Mouse (Mus musculus) gastrocnemius, postnatal 4 days (tissue): Measurements from ENCODE around the gene Olfr1113. TPM values are rescaled to one million over a fixed set of nuclear protein-coding genes. Genes with fewer than 3 reads are reported as not detected.
"Not testable (repeated sequence)": the region's sequence is repeated elsewhere in the genome, so short reads cannot be mapped to it uniquely, and the experiment has no call there.

ENCODE experiments used
- DNase-seq, 2 experiments: peaks; one replicate each; pipeline ENCODE4 v3.0.0; 2021 to 2022; ENCODE audit warnings: low spot score in 2 of 2, mixed read lengths in 2 of 2
- long read RNA-seq, 2 experiments: library from polyadenylated mRNA; stranded (forward); transcript quantifications; one replicate each; pipeline ENCODE4 v2.0.0; 2021
- microRNA-seq: library from miRNA; unstranded; fragments of <30 nt; microRNA quantifications from one replicate; pipeline ENCODE4 v1.2.0, GENCODE M21; 2021
- total RNA-seq, 2 experiments: library from RNA; stranded (reverse); gene quantifications; 2 replicates each; pipeline ENCODE4 v1.2.3; 2021

The Olfr1113 gene
- not detected for total RNA-seq
- long read RNA-seq, experiment 1: 0 reads
- long read RNA-seq, experiment 2: 0 reads

- no peak for DNase-seq
These were observed at the start of gene Olfr1113 for GRCm38 (mm10) chr2:87208670-87209069. Gene Olfr1113 (plus strand): TSS chr2:87208970.

GRCm38 (mm10) chr2:87167731-87168130 lies 41.0 kb upstream of the Olfr1113 start:
- DNase-seq: not testable (repeated sequence)

- DNase-seq: no peak
These were observed 21.3 kb upstream of the Olfr1113 start, which contains the start of gene Olfr1112 for GRCm38 (mm10) chr2:87187498-87187897. Gene Olfr1112 (plus strand): TSS chr2:87187798.

- DNase-seq: no peak
These were observed 38.9 kb downstream of the Olfr1113 start, which contains the start of gene Olfr1115 for GRCm38 (mm10) chr2:87247713-87248112. Gene Olfr1115 (plus strand): TSS chr2:87248013.

Small RNAs within 50 kb of the gene (microRNA-seq; reads per million reads assigned to microRNA genes)
- not detected for gene Gm27438

Other genes with a start within 250 kb of the Olfr1113 start
- gene Olfr1099, start 248.3 kb upstream of the Olfr1113 start, total RNA-seq: not detected
- not detected for gene Olfr1100, start 229.0 kb upstream of the Olfr1113 start, total RNA-seq
- not detected for gene Olfr1101, start 217.7 kb upstream of the Olfr1113 start, total RNA-seq
- gene Olfr1102, start 210.6 kb upstream of the Olfr1113 start, total RNA-seq: not detected
- not detected for gene Olfr1104, start 181.9 kb upstream of the Olfr1113 start, total RNA-seq
- not detected for gene Olfr1105, start 172.4 kb upstream of the Olfr1113 start, total RNA-seq
- gene Olfr1106, start 156.7 kb upstream of the Olfr1113 start, total RNA-seq: not detected
- not detected for gene Olfr1107, start 133.2 kb upstream of the Olfr1113 start, total RNA-seq
- gene Olfr1109, start 113.0 kb upstream of the Olfr1113 start, total RNA-seq: not detected
- gene Olfr259, start 94.4 kb upstream of the Olfr1113 start, total RNA-seq: not detected
- not detected for gene Olfr1110, start 68.7 kb upstream of the Olfr1113 start, total RNA-seq
- not detected for gene Olfr1111, start 56.3 kb upstream of the Olfr1113 start, total RNA-seq
- gene Olfr1112, start 21.2 kb upstream of the Olfr1113 start, total RNA-seq: not detected
- gene Olfr1115, start 39.0 kb downstream of the Olfr1113 start, total RNA-seq: not detected
- gene Olfr1116, start 58.6 kb downstream of the Olfr1113 start, total RNA-seq: not detected
- gene Olfr1118, start 98.6 kb downstream of the Olfr1113 start, total RNA-seq: not detected
- gene Olfr1120, start 145.8 kb downstream of the Olfr1113 start, total RNA-seq: not detected
- not detected for gene Olfr1121, start 160.9 kb downstream of the Olfr1113 start, total RNA-seq
- gene Olfr1122, start 176.9 kb downstream of the Olfr1113 start, total RNA-seq: under 1 TPM in 1 of 2 experiments, not detected in 1; 0.05 TPM
- gene Olfr1123, start 207.7 kb downstream of the Olfr1113 start, total RNA-seq: not detected
- not detected for gene Olfr1124, start 221.3 kb downstream of the Olfr1113 start, total RNA-seq
- gene Olfr1126, start 245.0 kb downstream of the Olfr1113 start, total RNA-seq: not detected